Mouse (Mus musculus) kidney, embryonic 16.5 days (tissue): Measurements from ENCODE around the gene Tubgcp4. TPM values are rescaled to one million over a fixed set of nuclear protein-coding genes. Genes with fewer than 3 reads are reported as not detected.
A peak's percentile ranks its signal among the peaks of the same experiment; 100 is the strongest.
"Not testable (repeated sequence)": the region's sequence is repeated elsewhere in the genome, so short reads cannot be mapped to it uniquely, and the experiment has no call there.

Source experiments
- ATAC-seq: fragments of 200-750 bp; cut with Nextera tagmentation; 2 replicates; pipeline ENCODE4 v1.8.0; 2017; ENCODE audit warnings: moderate TSS enrichment; ENCODE audit not compliant: low FRiP score, low TSS enrichment
- H3K27ac ChIP-seq: fragments of 300-500 bp; sonication (generic); 2 replicates; pipeline ENCODE4 v1.5.1; 2014; ENCODE audit warnings: low read length
- H3K27me3 ChIP-seq: fragments of 300-500 bp; sonication (generic); 2 replicates; pipeline ENCODE4 v1.6.1; 2014; ENCODE audit warnings: low read length, control low read depth, mixed read lengths; ENCODE audit not compliant: insufficient read depth
- H3K36me3 ChIP-seq: fragments of 300-500 bp; sonication (generic); 2 replicates; pipeline ENCODE4 v1.6.1; 2014; ENCODE audit warnings: low read length, control low read depth, mixed read lengths; ENCODE audit not compliant: insufficient read depth
- H3K4me1 ChIP-seq: fragments of 300-500 bp; sonication (generic); 2 replicates; pipeline ENCODE4 v1.6.1; 2014; ENCODE audit warnings: low read length, control low read depth, mixed read lengths; ENCODE audit not compliant: insufficient read depth
- H3K4me2 ChIP-seq: fragments of 300-500 bp; sonication (generic); replicated peaks from 2 replicates; pipeline ENCODE4 v1.6.1; 2014; ENCODE audit warnings: low read depth, low read length
- H3K4me3 ChIP-seq: fragments of 300-500 bp; sonication (generic); 2 replicates; pipeline ENCODE4 v1.5.1; 2014; ENCODE audit warnings: mild to moderate bottlenecking, low read length
- H3K9ac ChIP-seq: fragments of 300-500 bp; sonication (generic); replicated peaks from 2 replicates; pipeline ENCODE4 v1.6.1; 2014; ENCODE audit warnings: low read length
- H3K9me3 ChIP-seq: fragments of 300-500 bp; sonication (generic); 2 replicates; pipeline ENCODE4 v1.6.1; 2016; ENCODE audit warnings: low read length, control low read depth
- WGBS: fragments of 180-500 bp; shearing (Covaris S2); extraction: QIAGEN DNeasy Blood & Tissue Kit; methylation state at CpG from one replicate; pipeline ENCODE4 v1.1.7; 2014; 5-methylcytosine and 5-hydroxymethylcytosine counted together
- polyA plus RNA-seq: library from polyadenylated mRNA; unstranded; fragments of >200 nt; fragmentation: Nextera tagmentation; extraction: Ambion mirVana; gene quantifications from 2 replicates; pipeline ENCODE4 v1.2.1, GENCODE M21; 2015

Tubgcp4 gene
- 56.9 and 69.4 TPM in 2 replicates for polyA plus RNA-seq

GRCm38 (mm10) chr2:121170481-121170971, at the start of gene Tubgcp4:
Tubgcp4 (plus strand) TSS chr2:121170654.
- ATAC-seq: peak; percentile 19; the same call in 1 of the 2 replicates
- H3K36me3 ChIP-seq: peaks cover 18% of the 10 kb centered on the region
- under 1% methylated on average over 38 of the region's 38 CpGs for whole genome bisulfite sequencing
- H3K27ac ChIP-seq: peak within 1 kb of the TSS; percentile 94
- peak within 1 kb of the TSS; percentile 56 for H3K4me3 ChIP-seq
- H3K9ac ChIP-seq: peak within 1 kb of the TSS; percentile 77
- H3K27me3 ChIP-seq: no peaks in the 10 kb centered on the region
- H3K4me1 ChIP-seq: peaks cover 20% of the 10 kb centered on the region
- H3K9me3 ChIP-seq: no peaks in the 10 kb centered on the region
- H3K4me2 ChIP-seq: peak within 1 kb of the TSS; percentile 96

- H3K4me3 ChIP-seq, H3K9ac ChIP-seq, H3K4me2 ChIP-seq, H3K4me1 ChIP-seq, ATAC-seq, H3K27me3 ChIP-seq, H3K9me3 ChIP-seq, H3K36me3 ChIP-seq, H3K27ac ChIP-seq: not testable (repeated sequence)
- 94% methylated on average over 5 of the region's 5 CpGs for WGBS
Observed at GRCm38 (mm10) chr2:121126302-121126701, 44.2 kb upstream of the Tubgcp4 start.

DNA sequence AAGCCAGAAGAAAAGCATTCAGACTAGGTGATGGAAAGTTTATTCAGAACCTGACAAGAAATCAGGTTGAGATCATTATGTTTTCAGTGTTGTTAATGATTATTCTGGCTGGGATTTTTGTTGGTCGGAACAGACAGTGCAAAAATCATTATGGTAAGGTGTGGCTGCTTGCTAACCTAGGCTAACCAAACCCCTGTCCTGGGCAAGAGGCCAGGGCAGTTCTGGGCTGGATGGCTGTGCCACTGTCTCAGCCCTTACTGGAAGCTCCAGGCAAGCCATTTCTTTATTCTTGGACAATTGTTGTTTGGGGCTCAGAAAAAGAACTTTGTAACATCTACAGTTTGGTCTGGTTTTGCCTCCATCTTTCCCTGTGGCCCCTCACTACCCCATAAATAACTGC, 42.9 kb upstream of the Tubgcp4 start:
- Histone ChIP-seq H3K27ac (no peak overlapping the region), H3K4me1 (no peaks in the 10 kb centered on the region), H3K9me3 (no peaks in the 10 kb centered on the region), H3K27me3 (no peaks in the 10 kb centered on the region), H3K36me3 (no peaks in the 10 kb centered on the region), H3K4me2 (no peak overlapping the region), H3K4me3 (no peak overlapping the region), H3K9ac (no peak overlapping the region)
- 63% methylated on average over 1 of the region's 1 CpGs for WGBS
- no peak for ATAC-seq

DNA sequence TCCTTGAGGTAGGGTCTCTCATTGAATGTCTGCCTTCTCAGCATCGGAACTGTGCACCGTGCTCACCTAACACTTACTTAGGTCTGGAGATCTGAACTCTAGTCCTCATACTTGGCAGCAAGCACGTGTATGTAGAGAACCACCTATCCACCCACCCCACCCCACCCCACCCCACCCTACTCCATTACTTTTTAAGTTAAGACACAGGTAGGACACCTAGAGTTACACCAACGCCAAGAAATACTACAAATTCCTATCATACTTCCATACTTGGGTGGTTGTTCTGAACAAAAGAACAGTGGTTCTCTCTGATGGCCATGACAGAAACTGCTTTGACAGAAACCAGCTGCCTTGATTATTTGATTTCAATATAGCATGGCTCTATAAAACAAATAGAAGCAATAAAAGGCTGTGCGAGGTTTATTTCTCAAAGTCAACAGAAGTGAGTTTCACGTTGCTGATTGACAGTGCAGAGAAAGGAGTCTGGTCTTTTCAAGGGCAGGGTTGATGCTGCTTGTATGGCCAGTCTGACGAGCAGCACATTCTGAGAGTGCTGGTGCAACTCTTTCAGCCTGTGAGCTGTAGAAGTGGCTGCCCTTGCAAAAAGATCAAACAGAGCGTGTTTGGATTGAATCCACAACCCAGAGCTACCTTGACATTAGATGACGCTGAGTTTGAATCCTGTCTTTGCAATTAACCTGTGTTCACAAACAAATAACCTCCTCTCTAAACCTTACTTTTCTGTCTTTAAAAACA, 41.4 kb upstream of the Tubgcp4 start:
- Histone ChIP-seq H3K9ac (no peak overlapping the region), H3K36me3 (no peaks in the 10 kb centered on the region), H3K4me2 (no peak overlapping the region), H3K27ac (no peak overlapping the region), H3K4me3 (no peak overlapping the region), H3K9me3 (no peaks in the 10 kb centered on the region), H3K27me3 (no peaks in the 10 kb centered on the region), H3K4me1 (no peaks in the 10 kb centered on the region)
- ATAC-seq: no peak
- WGBS: 61% methylated on average over 9 of the region's 9 CpGs

- Histone ChIP-seq H3K36me3 (peaks cover 4% of the 10 kb centered on the region; the same call in 1 of the 2 replicates), H3K4me1 (no peaks in the 10 kb centered on the region), H3K9me3 (no peaks in the 10 kb centered on the region), H3K27ac (no peak overlapping the region), H3K9ac (no peak overlapping the region), H3K27me3 (no peaks in the 10 kb centered on the region), H3K4me3 (no peak overlapping the region), H3K4me2 (no peak overlapping the region)
- no peak for ATAC-seq
- WGBS: 68% methylated on average over 1 of the region's 1 CpGs
Observed at GRCm38 (mm10) chr2:121132822-121133221, 37.6 kb upstream of the Tubgcp4 start.

DNA sequence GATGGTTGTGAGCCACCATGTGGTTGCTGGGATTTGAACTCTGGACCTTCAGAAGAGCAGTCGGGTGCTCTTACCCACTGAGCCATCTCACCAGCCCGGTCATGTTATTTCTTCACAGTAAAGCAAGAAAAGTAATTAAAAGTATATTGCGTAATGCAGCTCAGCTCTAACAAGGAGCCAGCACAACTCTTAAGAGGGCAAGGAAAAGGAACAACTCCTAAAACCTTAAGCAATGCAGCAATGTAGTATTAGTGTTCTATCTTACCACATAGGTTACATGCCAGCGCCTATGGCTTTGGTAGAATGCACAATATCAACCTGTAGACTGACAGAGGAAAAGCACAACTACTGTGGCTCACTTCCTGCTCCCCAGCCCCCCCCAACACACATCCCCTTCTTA, 33.1 kb upstream of the Tubgcp4 start:
- Histone ChIP-seq H3K4me3 (no peak overlapping the region), H3K27ac (no peak overlapping the region), H3K4me1 (peaks cover 24% of the 10 kb centered on the region), H3K27me3 (no peaks in the 10 kb centered on the region), H3K36me3 (peaks cover 20% of the 10 kb centered on the region), H3K4me2 (peak overlapping the region; percentile 11; the same call in 1 of the 2 replicates), H3K9me3 (peaks cover 8% of the 10 kb centered on the region; the same call in 1 of the 2 replicates), H3K9ac (no peak overlapping the region)
- 90% methylated on average over 4 of the region's 4 CpGs for WGBS
- no peak for ATAC-seq

GRCm38 (mm10) chr2:121139266-121140017, 31.0 kb upstream of the Tubgcp4 start:
- Histone ChIP-seq H3K4me2 (peak overlapping the region; percentile 74), H3K4me1 (peaks cover 24% of the 10 kb centered on the region), H3K9ac (peak overlapping the region; percentile 84), H3K36me3 (peaks cover 23% of the 10 kb centered on the region), H3K9me3 (peaks cover 8% of the 10 kb centered on the region; the same call in 1 of the 2 replicates), H3K4me3 (peak overlapping the region; percentile 68), H3K27ac (peak overlapping the region; percentile 98), H3K27me3 (no peaks in the 10 kb centered on the region)
- ATAC-seq: peak; percentile 43
- WGBS: 50% methylated on average over 29 of the region's 29 CpGs

GRCm38 (mm10) chr2:121140018-121140882, 30.2 kb upstream of the Tubgcp4 start, which contains the start of the genes Adal and Lcmt2:
Adal (plus strand) TSS chr2:121140428.
Lcmt2 (minus strand) TSS chr2:121140653.
- Histone ChIP-seq H3K4me3 (peak within 1 kb of the TSS; percentile 68), H3K27me3 (no peaks in the 10 kb centered on the region), H3K9ac (peak within 1 kb of the TSS; percentile 84), H3K9me3 (peaks cover 8% of the 10 kb centered on the region; the same call in 1 of the 2 replicates), H3K36me3 (peaks cover 23% of the 10 kb centered on the region), H3K4me1 (peaks cover 24% of the 10 kb centered on the region), H3K4me2 (peak within 1 kb of the TSS; percentile 74), H3K27ac (peak within 1 kb of the TSS; percentile 98)
- peak; percentile 96 for ATAC-seq
- WGBS: under 1% methylated on average over 87 of the region's 87 CpGs
